Mouse (Mus musculus): Measurements from ENCODE around the gene Gm20696. TPM values are rescaled to one million over a fixed set of nuclear protein-coding genes. Genes with fewer than 3 reads are reported as not detected.

Gm20696 gene
- polyA plus RNA-seq, 1 experiment from 2014 or later = 3.2 TPM

DNA sequence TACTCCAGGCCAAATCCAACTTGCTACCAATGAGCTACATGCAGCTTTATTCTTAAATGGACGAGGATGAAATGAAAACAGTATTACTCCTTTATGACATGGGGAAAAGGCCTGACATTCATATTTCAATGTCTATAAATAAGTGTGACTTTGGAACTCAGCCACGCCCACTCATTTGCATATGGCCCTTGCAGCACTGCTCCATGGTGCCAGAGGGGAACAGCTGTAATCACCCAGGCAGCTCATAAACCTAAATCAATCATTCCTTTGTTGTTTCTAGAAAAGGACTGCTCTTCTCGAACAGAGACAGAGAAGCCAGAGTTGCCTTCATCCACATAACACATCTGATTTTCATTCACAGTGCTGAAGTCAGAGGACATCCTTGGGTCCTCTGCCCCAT, 241.6 kb downstream of the Gm20696 start:
- Histone ChIP-seq H3K9me3 (no peaks in the 10 kb centered on the region), H3K27ac (no peak overlapping the region), H3K4me1 (replicated peaks) (0 out of 2 replicates have a peak, but pooled peaks cover 6% of the 10 kb centered on the region), H3K36me3 (peaks cover 13% of the 10 kb centered on the region; the same call in 1 of the 2 replicates), H3K4me3 (no peak overlapping the region), H3K27me3 (ENCODE audit: insufficient read depth, poor library complexity, severe bottlenecking) (no peaks in the 10 kb centered on the region)
- DNase-seq (ENCODE audit: low spot score) = no peak
- WGBS = 66% methylated on average over 3 of the region's 3 CpGs

DNA sequence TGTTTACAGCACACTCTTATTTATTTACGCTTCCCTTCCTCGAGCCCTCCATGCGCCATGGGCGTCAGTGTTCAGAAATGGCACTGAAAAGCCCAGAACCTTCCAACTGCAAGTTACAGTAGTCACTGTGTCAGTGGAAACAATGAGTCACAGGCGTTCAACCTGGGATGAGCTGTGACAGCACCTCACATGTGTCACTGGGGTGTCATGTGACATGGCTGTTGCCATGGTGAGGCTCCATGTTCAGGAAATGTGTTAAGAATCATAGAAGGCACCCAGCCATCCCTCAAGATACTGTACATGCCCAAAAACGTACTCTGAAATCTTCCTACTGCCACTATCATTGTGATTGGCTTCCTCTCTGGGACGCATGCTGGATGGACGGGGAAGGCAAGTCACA, 245.9 kb downstream of the Gm20696 start:
- Histone ChIP-seq H3K27me3 (ENCODE audit: insufficient read depth, poor library complexity, severe bottlenecking) (no peaks in the 10 kb centered on the region), H3K36me3 (peaks cover 9% of the 10 kb centered on the region; the same call in 1 of the 2 replicates), H3K27ac (no peak overlapping the region), H3K4me1 (replicated peaks) (0 out of 2 replicates have a peak, but pooled peaks cover 6% of the 10 kb centered on the region), H3K4me3 (no peak overlapping the region), H3K9me3 (no peaks in the 10 kb centered on the region)
- DNase-seq (ENCODE audit: low spot score) = no peak
- 91% methylated on average over 8 of the region's 8 CpGs for WGBS

GRCm38 (mm10) chr6:99412598-99412997, 254.0 kb downstream of the Gm20696 start:
- no peak overlapping the region for H3K4me3 ChIP-seq
- no peak overlapping the region for H3K27ac ChIP-seq
- peaks cover 8% of the 10 kb centered on the region; the same call in 1 of the 2 replicates for H3K4me1 ChIP-seq (replicated peaks)
- 87% methylated on average over 6 of the region's 6 CpGs for WGBS
- no peaks in the 10 kb centered on the region for H3K9me3 ChIP-seq
- H3K36me3 ChIP-seq = no peaks in the 10 kb centered on the region
- no peak for DNase-seq (ENCODE audit: low spot score)
- no peaks in the 10 kb centered on the region for H3K27me3 ChIP-seq (ENCODE audit: insufficient read depth, poor library complexity, severe bottlenecking)

GRCm38 (mm10) chr6:99409602-99410001, 257.0 kb downstream of the Gm20696 start:
- DNase-seq (ENCODE audit: low spot score) = no peak
- H3K36me3 ChIP-seq = no peaks in the 10 kb centered on the region
- no peak overlapping the region for H3K27ac ChIP-seq
- no peaks in the 10 kb centered on the region for H3K9me3 ChIP-seq
- no peak overlapping the region for H3K4me3 ChIP-seq
- H3K4me1 ChIP-seq (replicated peaks) = peaks cover 8% of the 10 kb centered on the region; the same call in 1 of the 2 replicates
- H3K27me3 ChIP-seq (ENCODE audit: insufficient read depth, poor library complexity, severe bottlenecking) = no peaks in the 10 kb centered on the region
- WGBS = 90% methylated on average over 5 of the region's 5 CpGs

- Histone ChIP-seq H3K4me3 (no peak overlapping the region), H3K27ac (no peak overlapping the region), H3K36me3 (no peaks in the 10 kb centered on the region), H3K9me3 (no peaks in the 10 kb centered on the region), H3K4me1 (replicated peaks) (peaks cover 8% of the 10 kb centered on the region; the same call in 1 of the 2 replicates), H3K27me3 (ENCODE audit: insufficient read depth, poor library complexity, severe bottlenecking) (no peaks in the 10 kb centered on the region)
- no peak for DNase-seq (ENCODE audit: low spot score)
- 80% methylated on average over 4 of the region's 4 CpGs for WGBS
Observed at GRCm38 (mm10) chr6:99408880-99409279, 257.7 kb downstream of the Gm20696 start.

DNA sequence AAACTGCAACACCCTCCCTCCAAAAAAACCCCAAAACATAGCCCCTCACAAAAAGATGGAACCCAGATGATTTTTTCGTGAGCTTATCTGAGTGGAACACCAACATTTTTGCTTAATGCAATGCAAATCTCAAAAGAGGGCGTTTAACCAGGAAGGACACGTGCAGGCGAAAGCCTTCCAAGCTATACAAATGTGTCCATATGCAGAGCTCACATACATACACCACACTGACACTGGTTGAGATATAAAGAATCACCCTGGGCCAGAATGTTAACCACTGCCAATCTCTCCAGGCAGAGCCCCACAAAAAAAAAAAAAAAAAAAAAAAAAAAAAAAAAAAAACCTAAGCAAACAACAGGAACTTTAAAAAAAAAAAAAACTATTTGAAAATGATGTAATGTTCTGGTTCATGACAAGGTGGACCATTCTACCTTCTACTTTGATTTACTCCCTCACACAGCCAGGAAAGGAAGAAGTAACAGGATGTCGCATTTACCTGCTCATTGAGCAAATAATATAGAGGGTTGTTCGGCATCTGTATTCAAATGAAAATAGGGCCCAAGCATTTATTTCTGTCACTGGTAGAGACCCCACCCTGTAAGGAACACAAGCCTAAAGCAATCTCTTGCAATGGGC, 262.7 kb downstream of the Gm20696 start:
- 93% methylated on average over 6 of the region's 6 CpGs for WGBS
- no peak for DNase-seq (ENCODE audit: low spot score)

DNA sequence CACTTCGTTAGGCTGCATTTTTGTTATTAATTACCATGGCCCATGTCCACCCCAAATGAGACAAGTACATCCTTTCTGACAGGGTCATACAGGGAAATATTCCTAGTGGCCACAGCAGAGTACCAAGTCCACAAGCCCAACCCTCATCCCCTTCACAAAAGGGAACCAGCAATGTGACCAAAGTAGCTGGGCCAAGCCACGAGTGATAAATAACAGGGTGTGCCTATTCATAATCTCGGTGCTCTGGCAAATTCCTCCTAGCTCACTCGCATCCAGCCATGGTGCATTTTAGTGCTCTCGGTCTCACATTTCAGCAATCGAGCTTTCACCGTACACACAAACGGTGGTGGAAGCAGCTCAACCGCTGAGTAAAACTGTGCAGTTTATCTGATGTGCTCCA, 263.7 kb downstream of the Gm20696 start:
- 85% methylated on average over 9 of the region's 9 CpGs for WGBS
- H3K9me3 ChIP-seq = no peaks in the 10 kb centered on the region
- peaks cover 11% of the 10 kb centered on the region for H3K4me1 ChIP-seq (replicated peaks)
- H3K27ac ChIP-seq = no peak overlapping the region
- 0 out of 2 replicates have a peak, but pooled peaks cover 7% of the 10 kb centered on the region for H3K36me3 ChIP-seq
- no peaks in the 10 kb centered on the region for H3K27me3 ChIP-seq (ENCODE audit: insufficient read depth, poor library complexity, severe bottlenecking)
- DNase-seq (ENCODE audit: low spot score) = no peak
- no peak overlapping the region for H3K4me3 ChIP-seq

More for the DNA sequence above, 262.7 kb downstream of the Gm20696 start:
- Histone ChIP-seq H3K4me3 (no peak overlapping the region), H3K27ac (no peak overlapping the region), H3K27me3 (ENCODE audit: insufficient read depth, poor library complexity, severe bottlenecking) (no peaks in the 10 kb centered on the region), H3K4me1 (replicated peaks) (peaks cover 11% of the 10 kb centered on the region), H3K9me3 (no peaks in the 10 kb centered on the region), H3K36me3 (0 out of 2 replicates have a peak, but pooled peaks cover 4% of the 10 kb centered on the region)

DNA sequence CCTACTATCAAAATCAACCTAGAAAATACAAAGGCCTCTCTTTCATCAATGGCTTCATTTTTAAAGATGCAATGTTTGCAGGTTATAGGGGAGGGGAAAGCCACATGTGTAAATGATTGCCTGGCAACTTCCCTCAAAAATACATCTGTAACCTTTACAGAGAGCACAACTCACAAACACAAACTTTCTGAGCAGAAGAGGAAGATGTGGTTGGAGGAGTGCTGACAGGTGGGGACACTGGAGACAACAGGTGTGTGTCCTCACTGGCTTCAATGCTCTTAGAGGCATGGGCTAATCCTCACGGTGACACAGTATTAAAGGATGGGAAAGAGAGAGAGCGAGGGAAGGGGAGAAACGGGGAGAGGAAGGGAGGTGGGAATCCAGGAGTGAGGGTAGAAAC, 264.2 kb downstream of the Gm20696 start:
- Histone ChIP-seq H3K4me1 (replicated peaks) (peaks cover 11% of the 10 kb centered on the region), H3K27ac (no peak overlapping the region), H3K4me3 (no peak overlapping the region), H3K36me3 (0 out of 2 replicates have a peak, but pooled peaks cover 7% of the 10 kb centered on the region), H3K9me3 (no peaks in the 10 kb centered on the region), H3K27me3 (ENCODE audit: insufficient read depth, poor library complexity, severe bottlenecking) (no peaks in the 10 kb centered on the region)
- 77% methylated on average over 3 of the region's 3 CpGs for WGBS
- no peak for DNase-seq (ENCODE audit: low spot score)

DNA sequence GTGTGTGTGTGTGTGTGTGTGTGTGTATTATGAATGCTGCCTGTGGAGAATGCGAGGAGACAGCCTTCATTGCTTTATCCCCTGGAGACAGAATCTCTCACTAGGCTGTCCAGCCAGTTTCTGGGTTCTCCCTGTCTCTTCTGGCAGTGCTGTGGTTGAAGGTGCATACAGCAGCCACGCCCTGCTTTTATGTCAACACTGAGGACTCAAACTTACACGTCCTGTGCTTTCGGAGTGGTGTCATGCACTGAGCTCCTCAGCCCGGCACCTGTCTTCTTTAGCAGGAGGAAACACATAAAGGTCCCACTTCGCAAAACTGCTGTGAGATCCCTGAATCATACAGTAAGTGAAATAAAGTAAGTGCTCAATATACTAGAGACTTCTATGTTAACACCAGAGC, 264.8 kb downstream of the Gm20696 start:
- WGBS = 79% methylated on average over 6 of the region's 6 CpGs
- Histone ChIP-seq H3K27ac (0 out of 2 replicates have a peak overlapping the region, but pooled peaks have one; percentile 23), H3K27me3 (ENCODE audit: insufficient read depth, poor library complexity, severe bottlenecking) (no peaks in the 10 kb centered on the region), H3K36me3 (0 out of 2 replicates have a peak, but pooled peaks cover 7% of the 10 kb centered on the region), H3K4me3 (no peak overlapping the region), H3K4me1 (replicated peaks) (peaks cover 11% of the 10 kb centered on the region), H3K9me3 (no peaks in the 10 kb centered on the region)
- DNase-seq (ENCODE audit: low spot score) = no peak

DNA sequence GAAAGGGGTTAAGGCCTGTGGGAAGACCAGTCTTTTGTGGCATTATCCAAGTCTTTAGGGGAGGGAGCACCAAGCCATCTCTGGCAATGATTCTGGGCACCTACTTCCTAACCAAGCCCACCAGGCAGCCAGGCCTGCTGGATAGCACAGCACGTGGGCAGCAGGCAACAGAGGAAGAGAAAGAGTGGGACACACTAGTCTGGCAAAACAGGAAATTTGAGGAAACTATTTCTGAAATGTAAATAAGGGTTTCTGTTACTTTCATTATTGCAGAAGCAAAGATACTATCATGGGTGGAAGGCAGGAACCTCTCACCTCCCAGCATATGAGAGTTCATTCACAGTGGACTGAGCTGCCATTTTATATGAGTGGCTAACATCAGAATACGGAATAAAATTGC, 265.4 kb downstream of the Gm20696 start:
- H3K4me3 ChIP-seq = no peak overlapping the region
- 0 out of 2 replicates have a peak, but pooled peaks cover 7% of the 10 kb centered on the region for H3K36me3 ChIP-seq
- H3K27ac ChIP-seq = no peak overlapping the region
- H3K9me3 ChIP-seq = no peaks in the 10 kb centered on the region
- 55% methylated on average over 2 of the region's 2 CpGs for WGBS
- peaks cover 11% of the 10 kb centered on the region for H3K4me1 ChIP-seq (replicated peaks)
- H3K27me3 ChIP-seq (ENCODE audit: insufficient read depth, poor library complexity, severe bottlenecking) = no peaks in the 10 kb centered on the region
- no peak for DNase-seq (ENCODE audit: low spot score)

DNA sequence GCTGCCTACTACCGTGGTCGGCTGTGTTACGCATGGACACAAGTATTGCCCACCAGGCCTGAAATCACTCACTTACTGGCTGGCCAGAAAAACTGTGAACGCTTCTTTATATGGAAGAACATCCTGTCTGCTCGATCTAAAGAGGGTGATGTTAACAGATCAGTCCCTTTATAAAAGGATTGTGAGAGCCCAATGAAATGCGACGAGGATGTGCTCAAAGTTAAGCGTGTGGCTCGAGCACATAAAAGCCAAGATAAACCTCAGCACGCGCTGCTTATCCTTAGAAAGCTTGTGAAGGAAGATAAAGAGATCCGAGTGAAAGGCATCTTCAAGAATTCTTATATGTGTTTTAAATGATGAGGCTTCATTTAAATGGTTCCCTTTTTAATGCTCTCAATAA, 270.9 kb downstream of the Gm20696 start:
- 81% methylated on average over 12 of the region's 12 CpGs for WGBS
- no peak overlapping the region for H3K27ac ChIP-seq
- 0 out of 2 replicates have a peak, but pooled peaks cover 7% of the 10 kb centered on the region for H3K36me3 ChIP-seq
- DNase-seq (ENCODE audit: low spot score) = no peak
- no peak overlapping the region for H3K4me3 ChIP-seq
- no peaks in the 10 kb centered on the region for H3K4me1 ChIP-seq (replicated peaks)
- no peaks in the 10 kb centered on the region for H3K27me3 ChIP-seq (ENCODE audit: insufficient read depth, poor library complexity, severe bottlenecking)
- no peaks in the 10 kb centered on the region for H3K9me3 ChIP-seq

GRCm38 (mm10) chr6:99394801-99395200, 271.8 kb downstream of the Gm20696 start:
- Histone ChIP-seq H3K27me3 (ENCODE audit: insufficient read depth, poor library complexity, severe bottlenecking) (no peaks in the 10 kb centered on the region), H3K4me1 (replicated peaks) (peaks cover 1% of the 10 kb centered on the region), H3K4me3 (no peak overlapping the region), H3K27ac (no peak overlapping the region), H3K9me3 (no peaks in the 10 kb centered on the region), H3K36me3 (0 out of 2 replicates have a peak, but pooled peaks cover 7% of the 10 kb centered on the region)
- DNase-seq (ENCODE audit: low spot score) = no peak
- WGBS = 66% methylated on average over 5 of the region's 5 CpGs

DNA sequence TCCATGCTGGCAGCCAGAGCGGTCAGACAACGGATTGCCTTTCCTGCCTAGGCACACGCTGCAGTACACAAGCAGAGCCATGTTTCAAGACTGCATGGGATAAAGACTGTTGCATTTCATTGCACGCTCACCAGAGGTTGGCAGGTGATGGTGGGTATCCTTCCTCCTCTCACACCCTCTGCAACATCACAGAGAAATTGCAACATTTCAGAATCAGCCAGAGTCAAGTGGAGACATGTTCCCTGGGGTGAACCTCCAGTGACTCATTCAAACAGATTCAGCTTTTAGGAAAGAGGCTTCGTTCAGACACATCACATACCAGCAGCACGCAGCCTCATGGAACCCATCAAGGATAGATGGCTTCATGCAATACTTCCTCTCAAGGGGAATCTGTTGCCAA, 274.1 kb downstream of the Gm20696 start:
- Histone ChIP-seq H3K4me1 (replicated peaks) (peaks cover 9% of the 10 kb centered on the region), H3K36me3 (no peaks in the 10 kb centered on the region; the same call in 1 of the 2 replicates), H3K9me3 (no peaks in the 10 kb centered on the region), H3K4me3 (no peak overlapping the region), H3K27me3 (ENCODE audit: insufficient read depth, poor library complexity, severe bottlenecking) (no peaks in the 10 kb centered on the region), H3K27ac (no peak overlapping the region)
- no peak for DNase-seq (ENCODE audit: low spot score)
- 93% methylated on average over 6 of the region's 6 CpGs for WGBS
